ENCODE assay signal across 8 mouse cellular contexts in the genomic region with DNA sequence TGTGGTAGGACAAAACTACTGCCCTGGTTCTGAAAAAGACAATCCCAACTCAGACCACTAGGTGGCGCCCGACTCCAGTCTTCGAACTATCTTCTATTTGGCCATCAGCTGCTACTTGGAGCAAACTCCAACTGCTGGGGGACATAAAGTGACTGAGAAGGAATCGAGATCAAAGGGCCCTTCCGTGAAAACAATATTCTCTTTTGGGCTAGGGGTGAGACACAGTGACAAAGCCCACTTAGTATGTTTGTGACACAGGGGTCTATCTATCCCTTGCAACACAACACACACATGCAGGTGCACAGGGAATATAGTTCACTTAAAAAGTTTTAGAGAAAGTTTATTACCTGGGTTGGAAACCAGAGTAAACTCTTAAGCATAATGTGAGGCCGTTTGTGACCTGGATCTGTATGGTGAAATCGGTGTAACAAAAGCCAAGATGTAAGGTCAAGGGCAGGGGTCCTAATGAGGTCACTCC. TPM values are rescaled to one million over a fixed set of nuclear protein-coding genes. Genes with fewer than 3 reads are reported as not detected.
A peak's percentile ranks its signal among the peaks of the same experiment; 100 is the strongest.
DNase-seq lines count a peak whose midpoint lies in the region; ATAC-seq and TF ChIP-seq lines count a peak whose summit lies in the region.

No protein-coding gene starts in this region.

- H3K4me2 ChIP-seq in heart, postnatal 0 days (ENCODE audit: low read depth, low read length), result no peak overlapping the region
- H3K4me2 ChIP-seq in liver, embryonic 14.5 days (ENCODE audit: low read depth), result no peak overlapping the region
- H3K4me2 ChIP-seq in neural tube, embryonic 15.5 days, result no peak overlapping the region

- TF ChIP-seq EP300 in heart, postnatal 0 days (IDR thresholded peaks at IDR 0.05; ENCODE audit: low read depth), result no peak
- no peak for TF ChIP-seq EP300 in liver, embryonic 14.5 days (IDR thresholded peaks at IDR 0.05; ENCODE audit: low read depth)

- peak; percentile 74 for TF ChIP-seq CTCF in E14TG2a.4 (conservative IDR thresholded peaks at IDR 0.05; ENCODE audit: low read length)
- peak; percentile 29; the same call in 1 of the 2 replicates for TF ChIP-seq CTCF in embryonic fibroblast, embryonic 13.5 days (IDR thresholded peaks at IDR 0.05; ENCODE audit: borderline replicate concordance, insufficient read depth, low read length)
- TF ChIP-seq CTCF in heart, postnatal 0 days (IDR thresholded peaks at IDR 0.05; ENCODE audit: low read depth), result peak; percentile 83
- peak; percentile 91 for TF ChIP-seq CTCF in liver, embryonic 14.5 days (IDR thresholded peaks at IDR 0.05; ENCODE audit: low read depth)

- H3K36me3 ChIP-seq in E14TG2a.4 (ENCODE audit: insufficient read depth, low read length), result no peaks in the 10 kb centered on the region
- no peaks in the 10 kb centered on the region for H3K36me3 ChIP-seq in heart, postnatal 0 days (replicated peaks; ENCODE audit: control insufficient read depth, insufficient read depth, low read length)
- no peaks in the 10 kb centered on the region for H3K36me3 ChIP-seq in liver, embryonic 14.5 days (replicated peaks; ENCODE audit: control insufficient read depth, insufficient read depth, low read depth)
- no peaks in the 10 kb centered on the region for H3K36me3 ChIP-seq in neural tube, embryonic 15.5 days

- H3K27ac ChIP-seq in embryonic fibroblast, embryonic 13.5 days (ENCODE audit: insufficient read depth, low read length), result no peak overlapping the region
- H3K27ac ChIP-seq in heart, postnatal 0 days (ENCODE audit: low read depth), result no peak overlapping the region
- H3K27ac ChIP-seq in liver, embryonic 14.5 days, result no peak overlapping the region
- H3K27ac ChIP-seq in neural tube, embryonic 15.5 days (replicated peaks), result no peak overlapping the region

- no peak for TF ChIP-seq POLR2A in embryonic fibroblast, embryonic 13.5 days (IDR thresholded peaks at IDR 0.05; ENCODE audit: low read depth, low read length)

- peak; percentile 77 for DNase-seq in brain, adult 2 months (ENCODE audit: low read depth, low spot score)
- DNase-seq in heart, postnatal 0 days (ENCODE audit: low spot score), result peak; percentile 49
- DNase-seq in kidney, postnatal 25 days, result peak; percentile 86 to 92
- DNase-seq in liver, embryonic 14.5 days (ENCODE audit: low read depth in 3 of 3, low spot score in 3 of 3), result peak; percentile 26 to 35 (median 33)
- peak; percentile 91 for DNase-seq in testis, postnatal 10 days (ENCODE audit: low spot score)

- 14% methylated on average over 7 of the region's 7 CpGs for WGBS in heart, postnatal 0 days
- WGBS in liver, embryonic 14.5 days (ENCODE audit: insufficient replicate concordance), result 8% methylated on average over 7 of the region's 7 CpGs
- WGBS in neural tube, embryonic 15.5 days, result 10% methylated on average over 7 of the region's 7 CpGs

- ATAC-seq in heart, postnatal 0 days (ENCODE audit: insufficient read depth, low read depth), result peak; percentile 60; the same call in 1 of the 2 replicates
- no peak for ATAC-seq in liver, embryonic 14.5 days (ENCODE audit: insufficient read depth)
- peak; percentile 82; the same call in 1 of the 2 replicates for ATAC-seq in neural tube, embryonic 15.5 days (ENCODE audit: low FRiP score)

- H3K9ac ChIP-seq in heart, postnatal 0 days (replicated peaks; ENCODE audit: low read depth, low read length), result no peak overlapping the region
- H3K9ac ChIP-seq in liver, embryonic 14.5 days (replicated peaks), result no peak overlapping the region
- H3K9ac ChIP-seq in neural tube, embryonic 15.5 days (replicated peaks), result no peak overlapping the region

- H3K4me3 ChIP-seq in E14TG2a.4 (replicated peaks; ENCODE audit: low read length), result 0 out of 2 replicates have a peak overlapping the region, but pooled peaks have one; percentile 21
- no peak overlapping the region for H3K4me3 ChIP-seq in embryonic fibroblast, embryonic 13.5 days (ENCODE audit: insufficient read depth, low read length)
- H3K4me3 ChIP-seq in heart, postnatal 0 days (ENCODE audit: low read depth, low read length), result no peak overlapping the region
- no peak overlapping the region for H3K4me3 ChIP-seq in liver, embryonic 14.5 days (ENCODE audit: insufficient read depth in 1 of 2, low read depth in 2 of 2, low read length in 2 of 2)
- no peak overlapping the region for H3K4me3 ChIP-seq in neural tube, embryonic 15.5 days (replicated peaks)

- H3K9me3 ChIP-seq in E14TG2a.4 (ENCODE audit: low read length), result no peaks in the 10 kb centered on the region
- H3K9me3 ChIP-seq in heart, postnatal 0 days (replicated peaks; ENCODE audit: control insufficient read depth, low read length), result no peaks in the 10 kb centered on the region
- H3K9me3 ChIP-seq in liver, embryonic 14.5 days (ENCODE audit: control insufficient read depth, low read length), result no peaks in the 10 kb centered on the region
- H3K9me3 ChIP-seq in neural tube, embryonic 15.5 days (replicated peaks), result no peaks in the 10 kb centered on the region

- 0 out of 2 replicates have a peak, but pooled peaks cover 4% of the 10 kb centered on the region for H3K4me1 ChIP-seq in E14TG2a.4 (replicated peaks; ENCODE audit: low read depth, low read length)
- no peaks in the 10 kb centered on the region for H3K4me1 ChIP-seq in embryonic fibroblast, embryonic 13.5 days (ENCODE audit: control insufficient read depth, insufficient read depth, low read length)
- H3K4me1 ChIP-seq in heart, postnatal 0 days (ENCODE audit: control insufficient read depth, insufficient read depth), result no peaks in the 10 kb centered on the region
- H3K4me1 ChIP-seq in liver, embryonic 14.5 days (replicated peaks; ENCODE audit: control insufficient read depth in 2 of 2, insufficient read depth in 2 of 2, low read length in 1 of 2), result no peaks in the 10 kb centered on the region
- no peaks in the 10 kb centered on the region for H3K4me1 ChIP-seq in neural tube, embryonic 15.5 days

- H3K27me3 ChIP-seq in E14TG2a.4 (ENCODE audit: insufficient read depth, low read length), result no peaks in the 10 kb centered on the region
- H3K27me3 ChIP-seq in heart, postnatal 0 days (ENCODE audit: control insufficient read depth, insufficient read depth, low read length), result no peaks in the 10 kb centered on the region
- no peaks in the 10 kb centered on the region for H3K27me3 ChIP-seq in liver, embryonic 14.5 days (ENCODE audit: control insufficient read depth, insufficient read depth, low read length)
- no peaks in the 10 kb centered on the region for H3K27me3 ChIP-seq in neural tube, embryonic 15.5 days (replicated peaks)

RNA-seq across cellular contexts. Expression of gene Rtcb, which starts 10.6 kb away (rescaled TPM):
- polyA plus RNA-seq in embryonic fibroblast, embryonic 13.5 days (2011; ENCODE audit: insufficient read length, low read depth, missing spikeins), result 110 and 115 TPM in 2 replicates
- 45.9 and 67.1 TPM in 2 replicates for total RNA-seq in heart, postnatal 0 days (2014; rRNA removed; ENCODE audit: low replicate concordance)
- 96.2 and 101 TPM in 2 replicates for polyA plus RNA-seq in heart, postnatal 0 days (2015; fragmentation: Nextera tagmentation; extraction: Ambion mirVana)
- 40.8 and 58.4 TPM in 2 replicates for polyA plus RNA-seq in liver, embryonic 14.5 days (2012; rRNA removed)
- 67.7 and 69.8 TPM in 2 replicates for polyA plus RNA-seq in liver, embryonic 14.5 days (2014; fragmentation: Nextera tagmentation; extraction: Ambion mirVana)
- polyA plus RNA-seq in neural tube, embryonic 15.5 days (2015; fragmentation: Nextera tagmentation; extraction: Ambion mirVana), result 164 and 170 TPM in 2 replicates

RNA-seq across cellular contexts. Expression of gene Ascl4, which starts 40.7 kb away (rescaled TPM):
- not detected in 2 replicates for polyA plus RNA-seq in embryonic fibroblast, embryonic 13.5 days (2011; ENCODE audit: insufficient read length, low read depth, missing spikeins)
- not detected in 2 replicates for total RNA-seq in heart, postnatal 0 days (2014; rRNA removed; ENCODE audit: low replicate concordance)
- not detected in 2 replicates for polyA plus RNA-seq in heart, postnatal 0 days (2015; fragmentation: Nextera tagmentation; extraction: Ambion mirVana)
- polyA plus RNA-seq in liver, embryonic 14.5 days (2012; rRNA removed), result not detected in 2 replicates
- polyA plus RNA-seq in liver, embryonic 14.5 days (2014; fragmentation: Nextera tagmentation; extraction: Ambion mirVana), result not detected in 2 replicates
- polyA plus RNA-seq in neural tube, embryonic 15.5 days (2015; fragmentation: Nextera tagmentation; extraction: Ambion mirVana), result 0.12 and 0.37 TPM in 2 replicates

RNA-seq across cellular contexts. Expression of gene Bpifc, which starts 43.5 kb away (rescaled TPM):
- polyA plus RNA-seq in embryonic fibroblast, embryonic 13.5 days (2011; ENCODE audit: insufficient read length, low read depth, missing spikeins), result not detected in 2 replicates
- not detected in 2 replicates for total RNA-seq in heart, postnatal 0 days (2014; rRNA removed; ENCODE audit: low replicate concordance)
- polyA plus RNA-seq in heart, postnatal 0 days (2015; fragmentation: Nextera tagmentation; extraction: Ambion mirVana), result not detected in 2 replicates
- polyA plus RNA-seq in liver, embryonic 14.5 days (2012; rRNA removed), result 0.01 and 0.02 TPM in 2 replicates
- not detected in 2 replicates for polyA plus RNA-seq in liver, embryonic 14.5 days (2014; fragmentation: Nextera tagmentation; extraction: Ambion mirVana)
- 0.14 and 0.15 TPM in 2 replicates for polyA plus RNA-seq in neural tube, embryonic 15.5 days (2015; fragmentation: Nextera tagmentation; extraction: Ambion mirVana)

RNA-seq across cellular contexts. Expression of gene Prdm4, which starts 51.3 kb away (rescaled TPM):
- 34.2 and 34.8 TPM in 2 replicates for polyA plus RNA-seq in embryonic fibroblast, embryonic 13.5 days (2011; ENCODE audit: insufficient read length, low read depth, missing spikeins)
- 29.1 and 34.5 TPM in 2 replicates for total RNA-seq in heart, postnatal 0 days (2014; rRNA removed; ENCODE audit: low replicate concordance)
- 4.4 and 4.6 TPM in 2 replicates for polyA plus RNA-seq in heart, postnatal 0 days (2015; fragmentation: Nextera tagmentation; extraction: Ambion mirVana)
- polyA plus RNA-seq in liver, embryonic 14.5 days (2012; rRNA removed), result 7.5 and 8.6 TPM in 2 replicates
- polyA plus RNA-seq in liver, embryonic 14.5 days (2014; fragmentation: Nextera tagmentation; extraction: Ambion mirVana), result 5.9 and 7.2 TPM in 2 replicates
- 18.8 and 19.4 TPM in 2 replicates for polyA plus RNA-seq in neural tube, embryonic 15.5 days (2015; fragmentation: Nextera tagmentation; extraction: Ambion mirVana)

RNA-seq across cellular contexts. Expression of gene Fbxo7, which starts 53.6 kb away (rescaled TPM):
- 14.3 and 15.5 TPM in 2 replicates for polyA plus RNA-seq in embryonic fibroblast, embryonic 13.5 days (2011; ENCODE audit: insufficient read length, low read depth, missing spikeins)
- total RNA-seq in heart, postnatal 0 days (2014; rRNA removed; ENCODE audit: low replicate concordance), result 13.3 and 19.9 TPM in 2 replicates
- polyA plus RNA-seq in heart, postnatal 0 days (2015; fragmentation: Nextera tagmentation; extraction: Ambion mirVana), result 16.1 TPM in 2 replicates
- 38.1 and 42.1 TPM in 2 replicates for polyA plus RNA-seq in liver, embryonic 14.5 days (2012; rRNA removed)
- polyA plus RNA-seq in liver, embryonic 14.5 days (2014; fragmentation: Nextera tagmentation; extraction: Ambion mirVana), result 67.2 and 74.0 TPM in 2 replicates
- polyA plus RNA-seq in neural tube, embryonic 15.5 days (2015; fragmentation: Nextera tagmentation; extraction: Ambion mirVana), result 24.0 and 31.9 TPM in 2 replicates

Comparison
In these comparisons a context has a peak if more than half of its experiments do, and no peak if none do; other contexts are left out.
1. CTCF ChIP-seq: peak in every context shown above with its lines; median percentile 91 in liver, embryonic 14.5 days; 83 in heart, postnatal 0 days; 74 in E14TG2a.4; 29 in embryonic fibroblast, embryonic 13.5 days.
2. DNase-seq: peak in every context shown above with its lines; median percentile 91 in testis, postnatal 10 days; 89 in kidney, postnatal 25 days; 77 in brain, adult 2 months; 49 in heart, postnatal 0 days; 33 in liver, embryonic 14.5 days.